Mouse (Mus musculus): ENCODE measurements at regions not wholly inside any gene's neighbourhood (a gene's known extent, or its start where the extent isn't known, plus 50 kb on each side); places are given as distances from the start of the nearest gene placed in this dataset.

DNA sequence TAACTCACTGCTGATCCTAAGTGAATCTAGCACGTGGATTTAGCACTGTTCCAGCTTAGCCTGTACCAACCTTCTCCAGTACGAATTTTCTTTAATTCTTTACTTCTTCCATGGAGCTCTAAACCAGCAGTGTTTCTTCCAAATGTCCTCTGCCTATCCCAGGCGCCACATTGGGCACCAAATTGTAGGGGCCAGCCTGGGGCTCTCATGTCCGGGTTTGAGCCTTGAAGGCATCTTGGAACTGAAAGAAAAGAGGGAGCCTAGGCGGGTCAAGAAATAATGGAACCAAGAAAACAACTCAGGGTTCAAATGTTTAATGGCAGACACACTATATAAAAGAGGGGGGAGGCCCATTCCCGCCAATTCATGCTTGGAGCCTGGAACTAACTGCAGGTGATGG lies 69.9 kb downstream of the Btbd35f17 start:
- peak; percentile 1 to 4 for DNase-seq (ENCODE audit: low spot score in 2 of 2)
